Mouse (Mus musculus): ENCODE measurements around the gene Tcl1b1. TPM values are rescaled to one million over a fixed set of nuclear protein-coding genes. Genes with fewer than 3 reads are reported as not detected.
"Not testable (repeated sequence)": the region's sequence is repeated elsewhere in the genome, so short reads cannot be mapped to it uniquely, and the experiment has no call there.

The Tcl1b1 gene
- polyA plus RNA-seq, 1 experiment from 2014 or later = not detected

DNA sequence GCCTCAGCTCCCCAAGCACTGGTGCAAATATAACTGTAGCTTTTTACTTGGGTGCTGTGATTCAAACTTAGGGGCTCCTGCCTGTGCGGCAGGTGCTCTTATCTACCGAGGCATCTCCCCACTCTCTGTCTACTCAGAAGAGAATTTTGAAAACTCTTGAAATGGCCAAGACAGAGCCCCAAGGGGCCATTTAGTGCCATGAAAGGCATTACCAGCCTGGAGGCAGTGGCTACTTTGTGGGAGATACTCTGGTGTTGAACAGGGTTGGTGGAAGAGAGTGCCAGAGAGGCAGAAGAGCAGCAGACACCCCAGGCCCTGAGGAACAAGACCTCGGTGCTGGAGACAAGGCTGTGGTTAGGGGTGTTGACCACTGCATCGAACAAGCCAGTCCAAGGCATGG is 24.7 kb upstream of the Tcl1b1 start:
- not testable (repeated sequence) for H3K9me3 ChIP-seq (ENCODE audit: control insufficient read depth, low read length); H3K27me3 ChIP-seq (ENCODE audit: control insufficient read depth, insufficient read depth, low read length); ATAC-seq (ENCODE audit: low read depth); H3K4me1 ChIP-seq (ENCODE audit: control insufficient read depth, insufficient read depth, low read length); H3K4me3 ChIP-seq (ENCODE audit: low read depth, low read length); H3K9ac ChIP-seq (replicated peaks; ENCODE audit: low read depth, low read length); H3K36me3 ChIP-seq (ENCODE audit: control insufficient read depth, insufficient read depth, low read length); H3K27ac ChIP-seq (ENCODE audit: low read depth, low read length); H3K4me2 ChIP-seq (ENCODE audit: low read depth, low read length)
- 91% methylated on average over 4 of the region's 4 CpGs for WGBS

DNA sequence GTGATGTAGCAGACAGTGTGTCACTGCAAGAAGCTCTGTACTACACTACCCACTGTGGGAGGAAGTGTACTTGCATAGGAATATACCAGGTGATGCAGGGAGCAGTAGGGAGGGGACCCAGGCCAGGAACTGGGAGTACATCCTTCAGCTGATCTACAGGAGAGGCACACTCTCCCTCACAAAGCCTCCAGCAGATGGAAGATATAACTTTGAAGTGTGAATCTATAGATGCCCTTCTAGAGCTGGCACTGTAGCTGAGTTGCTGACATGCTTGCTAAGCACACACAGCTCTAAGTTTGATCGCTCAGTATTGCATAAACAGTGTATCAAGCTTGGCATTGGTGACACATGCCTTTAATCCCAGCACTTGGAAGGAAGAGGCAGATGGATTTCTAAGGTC is 21.8 kb upstream of the Tcl1b1 start:
- H3K4me3 ChIP-seq (ENCODE audit: low read depth, low read length); ATAC-seq (ENCODE audit: low read depth); H3K9ac ChIP-seq (replicated peaks; ENCODE audit: low read depth, low read length); H3K36me3 ChIP-seq (ENCODE audit: control insufficient read depth, insufficient read depth, low read length); H3K9me3 ChIP-seq (ENCODE audit: control insufficient read depth, low read length); H3K27ac ChIP-seq (ENCODE audit: low read depth, low read length); H3K27me3 ChIP-seq (ENCODE audit: control insufficient read depth, insufficient read depth, low read length); H3K4me2 ChIP-seq (ENCODE audit: low read depth, low read length); H3K4me1 ChIP-seq (ENCODE audit: control insufficient read depth, insufficient read depth, low read length): not testable (repeated sequence)
- 84% methylated on average over 1 of the region's 1 CpGs for WGBS

DNA sequence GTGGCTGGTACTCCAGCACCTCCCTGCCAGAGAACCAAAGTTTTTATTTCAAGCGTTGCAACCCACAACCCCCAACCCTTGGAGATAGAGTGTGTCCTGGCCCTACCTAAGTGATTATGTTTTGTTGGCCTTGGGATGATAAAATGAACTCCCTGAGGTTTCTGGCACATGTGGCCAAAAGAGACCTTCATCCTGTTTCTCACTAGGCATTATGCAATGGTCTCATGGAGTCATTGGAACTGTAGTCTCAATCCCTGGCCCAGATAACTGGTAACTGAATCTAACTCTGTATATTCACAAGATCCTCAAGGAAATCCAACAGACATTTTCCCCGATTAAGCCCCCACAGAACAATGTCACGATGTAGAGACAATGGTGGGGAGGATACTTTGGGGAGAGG is 16.4 kb upstream of the Tcl1b1 start:
- H3K4me2 ChIP-seq (ENCODE audit: low read depth, low read length) = no peak overlapping the region
- H3K27ac ChIP-seq (ENCODE audit: low read depth, low read length) = no peak overlapping the region
- no peak overlapping the region for H3K9ac ChIP-seq (replicated peaks; ENCODE audit: low read depth, low read length)
- H3K36me3 ChIP-seq (ENCODE audit: control insufficient read depth, insufficient read depth, low read length) = no peaks in the 10 kb centered on the region
- H3K4me1 ChIP-seq (ENCODE audit: control insufficient read depth, insufficient read depth, low read length) = no peaks in the 10 kb centered on the region
- no peak overlapping the region for H3K4me3 ChIP-seq (ENCODE audit: low read depth, low read length)
- H3K27me3 ChIP-seq (ENCODE audit: control insufficient read depth, insufficient read depth, low read length) = no peaks in the 10 kb centered on the region
- no peaks in the 10 kb centered on the region for H3K9me3 ChIP-seq (ENCODE audit: control insufficient read depth, low read length)
- ATAC-seq (ENCODE audit: low read depth) = no peak
- 97% methylated on average over 3 of the region's 3 CpGs for WGBS

DNA sequence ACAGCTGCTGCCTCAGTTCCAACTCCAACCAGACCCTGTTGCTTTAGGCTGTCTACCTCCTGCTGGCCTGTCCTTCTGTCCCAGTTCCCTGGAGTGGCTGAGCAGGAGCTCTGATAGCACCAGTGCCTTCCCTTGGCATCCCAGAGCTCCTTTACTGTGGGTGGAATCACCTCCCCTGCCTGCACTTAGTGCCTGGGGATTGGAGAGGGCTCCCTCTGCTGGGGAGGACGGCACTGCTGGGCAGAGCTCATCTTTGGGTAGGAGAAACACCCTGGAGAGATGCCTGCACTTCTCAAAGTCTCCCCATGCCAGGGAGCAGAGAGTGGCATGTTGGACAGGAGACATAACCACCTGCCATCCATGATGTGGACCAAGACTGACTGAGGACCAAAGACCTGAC is 14.6 kb upstream of the Tcl1b1 start:
- H3K9me3 ChIP-seq (ENCODE audit: control insufficient read depth, low read length); H3K27me3 ChIP-seq (ENCODE audit: control insufficient read depth, insufficient read depth, low read length); ATAC-seq (ENCODE audit: low read depth); H3K9ac ChIP-seq (replicated peaks; ENCODE audit: low read depth, low read length); H3K27ac ChIP-seq (ENCODE audit: low read depth, low read length); H3K4me1 ChIP-seq (ENCODE audit: control insufficient read depth, insufficient read depth, low read length); H3K36me3 ChIP-seq (ENCODE audit: control insufficient read depth, insufficient read depth, low read length); H3K4me3 ChIP-seq (ENCODE audit: low read depth, low read length); H3K4me2 ChIP-seq (ENCODE audit: low read depth, low read length): not testable (repeated sequence)
- 36% methylated on average over 1 of the region's 1 CpGs for WGBS

DNA sequence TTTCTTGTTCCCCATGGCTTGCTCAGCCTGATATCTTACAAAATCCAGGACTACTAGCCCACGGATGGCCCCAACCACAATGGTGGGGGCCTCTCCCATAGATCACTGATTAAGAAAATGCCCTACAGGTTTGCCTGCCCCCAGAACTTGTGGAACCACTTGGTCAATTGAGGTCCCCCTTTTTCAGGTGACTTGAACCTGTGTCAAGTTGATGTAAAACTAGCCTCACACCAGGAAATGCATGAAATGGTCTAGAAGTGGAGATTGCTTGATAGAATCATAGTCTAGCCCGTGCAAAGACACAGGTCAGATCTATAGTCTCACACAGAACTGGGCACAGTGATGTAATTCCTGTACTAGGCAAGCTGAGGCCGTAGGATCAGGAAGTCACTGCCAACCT is 13.8 kb upstream of the Tcl1b1 start, which contains the start of gene Tcl1b2:
TSS of gene Tcl1b2 (plus strand) at position 301 of the 400 bp plus-strand sequence.
- WGBS = 84% methylated on average over 3 of the region's 3 CpGs
- H3K9ac ChIP-seq (replicated peaks; ENCODE audit: low read depth, low read length) = no peak within 1 kb of the TSS
- no peak within 1 kb of the TSS for H3K4me2 ChIP-seq (ENCODE audit: low read depth, low read length)
- no peaks in the 10 kb centered on the region for H3K9me3 ChIP-seq (ENCODE audit: control insufficient read depth, low read length)
- H3K36me3 ChIP-seq (ENCODE audit: control insufficient read depth, insufficient read depth, low read length) = no peaks in the 10 kb centered on the region
- no peak within 1 kb of the TSS for H3K4me3 ChIP-seq (ENCODE audit: low read depth, low read length)
- ATAC-seq (ENCODE audit: low read depth) = no peak
- no peak within 1 kb of the TSS for H3K27ac ChIP-seq (ENCODE audit: low read depth, low read length)
- H3K4me1 ChIP-seq (ENCODE audit: control insufficient read depth, insufficient read depth, low read length) = no peaks in the 10 kb centered on the region
- H3K27me3 ChIP-seq (ENCODE audit: control insufficient read depth, insufficient read depth, low read length) = no peaks in the 10 kb centered on the region

DNA sequence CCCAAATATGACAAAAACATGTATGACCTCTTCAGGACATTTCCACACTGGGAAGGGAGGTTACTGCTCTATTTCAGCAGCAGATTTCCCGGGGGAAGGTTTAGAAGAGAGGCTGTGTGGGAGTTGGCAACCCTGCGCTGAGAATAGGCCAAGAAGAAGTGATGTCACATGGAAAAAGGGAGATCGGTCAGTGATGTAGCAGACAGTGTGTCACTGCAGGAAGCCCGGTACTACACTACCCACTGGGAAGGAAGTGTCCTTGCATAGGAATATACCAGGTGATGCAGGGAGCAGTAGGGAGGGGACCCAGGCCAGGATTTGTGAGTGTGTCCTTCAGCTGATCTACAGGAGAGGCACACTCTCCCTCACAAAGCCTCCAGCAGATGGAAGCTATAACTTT is 4.2 kb upstream of the Tcl1b1 start:
- not testable (repeated sequence) for H3K27me3 ChIP-seq (ENCODE audit: control insufficient read depth, insufficient read depth, low read length); H3K4me3 ChIP-seq (ENCODE audit: low read depth, low read length); H3K27ac ChIP-seq (ENCODE audit: low read depth, low read length); H3K9me3 ChIP-seq (ENCODE audit: control insufficient read depth, low read length); H3K9ac ChIP-seq (replicated peaks; ENCODE audit: low read depth, low read length); H3K4me1 ChIP-seq (ENCODE audit: control insufficient read depth, insufficient read depth, low read length); H3K4me2 ChIP-seq (ENCODE audit: low read depth, low read length); ATAC-seq (ENCODE audit: low read depth); H3K36me3 ChIP-seq (ENCODE audit: control insufficient read depth, insufficient read depth, low read length)
- WGBS = 68% methylated on average over 4 of the region's 4 CpGs

DNA sequence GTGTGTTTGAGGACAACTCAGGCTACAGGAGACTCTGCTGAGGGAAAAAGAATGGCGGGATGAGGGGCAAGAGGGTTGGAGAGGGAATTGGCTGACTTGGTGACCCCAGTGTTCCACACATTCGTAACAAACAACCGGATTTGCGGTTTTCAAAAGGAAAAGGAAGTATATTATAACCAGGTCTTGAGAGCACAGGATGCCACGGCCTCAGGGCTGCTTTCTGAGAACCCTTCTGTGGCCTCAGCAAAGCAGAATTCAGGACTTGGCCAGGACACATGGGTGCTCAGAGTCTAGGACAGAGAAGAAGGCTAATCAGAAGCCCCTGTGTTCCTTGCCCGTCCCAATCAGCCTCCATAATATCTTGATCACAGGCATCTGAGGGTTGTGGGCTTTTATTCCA is 648 bp upstream of the Tcl1b1 start:
- H3K27me3 ChIP-seq (ENCODE audit: control insufficient read depth, insufficient read depth, low read length) = no peaks in the 10 kb centered on the region
- ATAC-seq (ENCODE audit: low read depth) = no peak
- no peak overlapping the region for H3K9ac ChIP-seq (replicated peaks; ENCODE audit: low read depth, low read length)
- WGBS = 86% methylated on average over 6 of the region's 6 CpGs
- no peaks in the 10 kb centered on the region for H3K9me3 ChIP-seq (ENCODE audit: control insufficient read depth, low read length)
- no peak overlapping the region for H3K4me3 ChIP-seq (ENCODE audit: low read depth, low read length)
- H3K4me2 ChIP-seq (ENCODE audit: low read depth, low read length) = no peak overlapping the region
- no peaks in the 10 kb centered on the region for H3K4me1 ChIP-seq (ENCODE audit: control insufficient read depth, insufficient read depth, low read length)
- no peak overlapping the region for H3K27ac ChIP-seq (ENCODE audit: low read depth, low read length)
- no peaks in the 10 kb centered on the region for H3K36me3 ChIP-seq (ENCODE audit: control insufficient read depth, insufficient read depth, low read length)

DNA sequence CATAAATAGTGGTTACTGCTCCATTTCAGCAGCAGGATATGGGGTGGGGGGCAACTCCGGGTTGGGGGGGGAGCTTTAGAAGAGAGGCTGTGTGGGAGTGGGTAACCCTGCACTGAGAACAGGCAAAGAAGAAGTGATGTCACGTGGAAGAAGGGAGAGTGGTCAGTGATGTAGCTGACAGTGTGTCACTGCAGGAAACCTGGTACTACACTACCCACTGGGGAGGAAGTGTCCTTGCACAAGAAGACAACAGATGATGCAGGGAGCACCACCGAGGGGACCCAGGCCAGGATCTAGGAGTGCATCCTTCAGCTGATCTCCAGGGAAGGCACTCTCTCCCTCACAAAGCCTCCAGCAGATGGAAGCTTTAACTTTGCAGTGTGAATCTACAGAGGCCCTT is 7.2 kb downstream of the Tcl1b1 start:
- H3K36me3 ChIP-seq (ENCODE audit: control insufficient read depth, insufficient read depth, low read length) = no peaks in the 10 kb centered on the region
- no peak overlapping the region for H3K27ac ChIP-seq (ENCODE audit: low read depth, low read length)
- no peak overlapping the region for H3K9ac ChIP-seq (replicated peaks; ENCODE audit: low read depth, low read length)
- no peak overlapping the region for H3K4me2 ChIP-seq (ENCODE audit: low read depth, low read length)
- no peaks in the 10 kb centered on the region for H3K27me3 ChIP-seq (ENCODE audit: control insufficient read depth, insufficient read depth, low read length)
- H3K4me1 ChIP-seq (ENCODE audit: control insufficient read depth, insufficient read depth, low read length) = no peaks in the 10 kb centered on the region
- WGBS = 74% methylated on average over 3 of the region's 3 CpGs
- H3K9me3 ChIP-seq (ENCODE audit: control insufficient read depth, low read length) = no peaks in the 10 kb centered on the region
- H3K4me3 ChIP-seq (ENCODE audit: low read depth, low read length) = no peak overlapping the region
- ATAC-seq (ENCODE audit: low read depth) = no peak

DNA sequence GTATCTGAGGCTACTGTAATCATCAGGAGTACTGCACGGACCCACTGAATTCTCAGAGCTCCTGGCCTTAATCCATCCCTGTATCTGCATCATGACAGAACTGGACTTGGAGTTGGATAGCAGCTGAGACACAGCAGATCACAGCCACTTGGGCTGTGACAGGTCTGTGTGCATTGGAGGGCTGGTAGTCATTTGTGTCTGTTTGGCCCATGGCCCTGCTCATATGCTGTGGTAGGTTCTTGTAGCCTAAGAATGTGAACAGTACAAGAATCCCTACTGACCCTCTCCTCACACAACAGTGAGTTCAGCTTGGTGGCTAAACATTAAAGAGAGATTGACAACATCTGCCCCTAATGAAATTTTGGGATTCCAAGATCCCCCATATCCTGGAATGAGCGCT is 13.9 kb downstream of the Tcl1b1 start:
- no peak overlapping the region for H3K4me3 ChIP-seq (ENCODE audit: low read depth, low read length)
- WGBS = 96% methylated on average over 2 of the region's 2 CpGs

DNA sequence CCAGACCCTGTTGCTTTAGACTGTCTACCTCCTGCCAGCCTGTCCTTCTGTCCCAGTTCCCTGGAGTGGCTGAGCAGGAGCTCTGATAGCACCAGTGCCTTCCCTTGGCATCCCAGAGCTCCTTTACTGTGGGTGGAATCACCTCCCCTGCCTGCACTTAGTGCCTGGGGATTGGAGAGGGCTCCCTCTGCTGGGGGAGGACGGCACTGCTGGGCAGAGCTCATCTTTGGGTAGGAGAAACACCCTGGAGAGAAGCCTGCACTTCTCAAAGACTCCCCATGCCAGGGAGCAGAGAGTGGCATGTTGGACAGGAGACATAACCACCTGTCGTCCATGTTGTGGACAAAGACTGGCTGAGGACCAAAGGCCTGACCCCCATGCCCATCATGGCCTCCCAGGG is 14.8 kb downstream of the Tcl1b1 start:
- not testable (repeated sequence) for H3K36me3 ChIP-seq (ENCODE audit: control insufficient read depth, insufficient read depth, low read length); H3K9ac ChIP-seq (replicated peaks; ENCODE audit: low read depth, low read length); ATAC-seq (ENCODE audit: low read depth)

More for the DNA sequence above, 13.9 kb downstream of the Tcl1b1 start:
- Histone ChIP-seq H3K9ac (replicated peaks; ENCODE audit: low read depth, low read length) (no peak overlapping the region), H3K4me2 (ENCODE audit: low read depth, low read length) (no peak overlapping the region), H3K36me3 (ENCODE audit: control insufficient read depth, insufficient read depth, low read length) (no peaks in the 10 kb centered on the region), H3K27me3 (ENCODE audit: control insufficient read depth, insufficient read depth, low read length) (no peaks in the 10 kb centered on the region), H3K9me3 (ENCODE audit: control insufficient read depth, low read length) (no peaks in the 10 kb centered on the region), H3K4me1 (ENCODE audit: control insufficient read depth, insufficient read depth, low read length) (no peaks in the 10 kb centered on the region), H3K27ac (ENCODE audit: low read depth, low read length) (no peak overlapping the region)
- ATAC-seq (ENCODE audit: low read depth) = no peak

More for the DNA sequence above, 14.8 kb downstream of the Tcl1b1 start:
- not testable (repeated sequence) for H3K27me3 ChIP-seq (ENCODE audit: control insufficient read depth, insufficient read depth, low read length); H3K4me3 ChIP-seq (ENCODE audit: low read depth, low read length); H3K4me2 ChIP-seq (ENCODE audit: low read depth, low read length); H3K4me1 ChIP-seq (ENCODE audit: control insufficient read depth, insufficient read depth, low read length); H3K27ac ChIP-seq (ENCODE audit: low read depth, low read length); H3K9me3 ChIP-seq (ENCODE audit: control insufficient read depth, low read length)
- WGBS = 31% methylated on average over 2 of the region's 2 CpGs
